Mouse (Mus musculus): ENCODE measurements around the gene Tmem63a. TPM values are rescaled to one million over a fixed set of nuclear protein-coding genes. Genes with fewer than 3 reads are reported as not detected.
A peak's percentile ranks its signal among the peaks of the same experiment; 100 is the strongest.

The Tmem63a gene
- polyA plus RNA-seq, 1 experiment, result 29.6 TPM

- DNase-seq (ENCODE audit: extremely low spot score in 1 of 2, low spot score in 1 of 2), result no peak
These were observed 65.7 kb downstream of the Tmem63a start for GRCm38 (mm10) chr1:181007831-181008230.

GRCm38 (mm10) chr1:181008266-181008665 is 66.1 kb downstream of the Tmem63a start:
- DNase-seq (ENCODE audit: extremely low spot score in 1 of 2, low spot score in 1 of 2), result no peak

GRCm38 (mm10) chr1:181009011-181009590 is 67.0 kb downstream of the Tmem63a start:
- no peak for DNase-seq (ENCODE audit: extremely low spot score in 1 of 2, low spot score in 1 of 2)

- no peak for DNase-seq (ENCODE audit: extremely low spot score in 1 of 2, low spot score in 1 of 2)
These were observed 67.6 kb downstream of the Tmem63a start for GRCm38 (mm10) chr1:181009754-181010153.

GRCm38 (mm10) chr1:181010171-181010932 is 68.2 kb downstream of the Tmem63a start:
- DNase-seq (ENCODE audit: extremely low spot score in 1 of 2, low spot score in 1 of 2), result no peak

GRCm38 (mm10) chr1:181011601-181012000 is 69.5 kb downstream of the Tmem63a start:
- DNase-seq (ENCODE audit: extremely low spot score in 1 of 2, low spot score in 1 of 2), result no peak

DNA sequence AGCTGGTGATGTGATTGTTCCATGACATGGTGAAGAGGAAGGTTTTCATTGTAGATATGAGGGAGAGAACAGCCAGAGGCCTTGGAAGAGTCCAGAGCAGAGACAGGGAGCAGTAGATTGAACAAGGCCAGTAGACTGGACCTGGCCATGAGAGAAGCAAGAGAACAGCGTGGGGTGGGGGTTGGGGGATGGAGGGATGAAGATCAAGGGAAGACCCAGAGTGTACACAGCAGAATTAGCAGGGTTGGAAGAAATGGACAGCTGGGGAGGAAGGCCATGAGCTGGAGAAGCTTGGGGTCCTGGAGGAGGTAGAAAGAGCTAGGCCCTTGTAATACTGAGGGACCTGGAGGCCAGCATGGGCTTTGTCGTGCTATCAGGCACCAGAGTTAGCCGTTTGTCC is 70.3 kb downstream of the Tmem63a start:
- no peak for DNase-seq (ENCODE audit: extremely low spot score in 1 of 2, low spot score in 1 of 2)

GRCm38 (mm10) chr1:181013446-181013845 is 71.3 kb downstream of the Tmem63a start:
- DNase-seq (ENCODE audit: extremely low spot score in 1 of 2, low spot score in 1 of 2), result no peak

DNA sequence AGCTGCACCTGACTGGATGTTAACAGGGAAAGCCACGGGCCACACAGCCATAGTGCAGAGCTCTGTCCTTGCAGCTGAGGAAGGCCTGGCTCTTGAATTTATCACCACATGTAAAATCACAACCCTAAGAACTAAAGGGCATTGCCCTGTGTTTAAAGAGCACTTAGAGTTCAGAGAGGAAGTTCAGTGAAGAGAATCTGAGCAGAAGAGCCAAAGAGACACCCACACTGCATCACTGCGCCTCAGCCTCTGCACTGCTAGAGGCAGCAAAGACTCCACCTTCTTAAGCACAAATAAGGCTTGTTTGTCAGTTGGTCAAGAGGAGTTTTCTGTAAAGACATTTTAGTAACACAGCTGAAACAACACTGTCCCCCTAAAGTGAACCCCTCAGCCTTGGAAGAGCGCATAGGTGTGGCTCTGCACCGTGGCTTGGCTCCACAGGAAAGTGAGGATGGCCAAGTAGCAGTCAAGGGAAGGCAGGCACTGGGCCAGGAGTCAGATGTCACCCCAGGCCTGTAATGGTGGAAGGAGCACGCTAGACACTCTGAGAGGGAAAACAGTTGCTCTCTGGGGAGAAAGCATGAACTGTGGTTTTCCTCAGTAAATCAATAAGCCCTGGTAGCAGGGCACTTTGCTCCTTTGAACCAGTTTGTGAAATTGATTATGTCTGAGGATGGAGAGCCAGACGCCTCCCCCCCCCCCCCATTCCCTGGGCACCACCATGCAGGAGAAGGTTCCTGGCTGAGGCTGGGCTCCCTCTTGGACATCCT is 72.8 kb downstream of the Tmem63a start:
- peak in 1 of 2 experiments; percentile 22 for DNase-seq (ENCODE audit: extremely low spot score in 1 of 2, low spot score in 1 of 2)

DNA sequence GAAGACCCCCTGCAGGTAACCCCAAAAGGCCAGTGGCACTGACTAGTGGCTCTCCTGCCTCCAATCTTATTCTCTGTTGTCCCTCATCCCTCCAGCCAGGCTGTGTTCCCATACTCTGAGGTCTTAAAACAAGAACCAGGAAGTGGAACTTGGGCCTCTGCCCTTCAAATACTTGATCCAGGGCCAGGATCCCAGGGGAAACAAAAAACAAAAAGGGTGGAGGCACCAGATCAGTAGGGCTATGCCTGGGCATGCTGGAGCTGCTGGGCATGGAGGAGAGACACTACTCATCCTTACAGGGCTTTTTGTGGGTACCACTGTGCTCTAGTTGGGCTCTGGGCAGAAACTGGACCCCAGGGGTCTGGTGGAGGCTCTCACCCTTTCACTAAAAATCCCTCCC is 73.4 kb downstream of the Tmem63a start:
- DNase-seq (ENCODE audit: extremely low spot score in 1 of 2, low spot score in 1 of 2), result peak in 1 of 2 experiments; percentile 28

- DNase-seq (ENCODE audit: extremely low spot score in 1 of 2, low spot score in 1 of 2), result no peak
These were observed 73.9 kb downstream of the Tmem63a start for GRCm38 (mm10) chr1:181016045-181016444.

- peak; percentile 69 to 76 for DNase-seq (ENCODE audit: extremely low spot score in 1 of 2, low spot score in 1 of 2)
These were observed 74.5 kb downstream of the Tmem63a start for GRCm38 (mm10) chr1:181016532-181017131.

DNA sequence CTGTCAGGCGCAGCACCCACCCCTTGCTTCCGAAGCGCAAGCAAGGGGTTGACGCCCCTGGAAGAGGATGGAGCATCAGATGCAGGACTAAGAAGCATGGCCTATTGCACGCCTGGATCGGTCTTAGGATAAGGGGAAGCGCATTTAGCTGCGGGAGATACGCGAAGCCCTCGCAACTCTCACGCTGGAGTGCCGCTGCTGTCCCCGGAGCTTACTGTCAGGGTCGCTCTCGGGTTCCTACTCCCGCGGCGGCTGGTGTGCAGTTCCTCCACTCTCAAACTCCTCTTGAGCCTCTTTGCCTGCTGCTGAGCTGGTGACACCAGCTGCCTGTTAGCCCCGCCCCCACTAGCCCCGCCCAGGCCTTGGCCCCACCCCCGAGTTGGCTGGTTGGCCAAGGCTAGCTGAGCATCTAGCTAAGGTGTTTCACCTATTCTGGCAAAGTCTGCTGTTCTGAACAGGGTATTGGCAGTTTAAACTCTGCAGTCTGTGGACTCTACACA is 75.1 kb downstream of the Tmem63a start:
- peak; percentile 67 to 73 for DNase-seq (ENCODE audit: extremely low spot score in 1 of 2, low spot score in 1 of 2)

DNA sequence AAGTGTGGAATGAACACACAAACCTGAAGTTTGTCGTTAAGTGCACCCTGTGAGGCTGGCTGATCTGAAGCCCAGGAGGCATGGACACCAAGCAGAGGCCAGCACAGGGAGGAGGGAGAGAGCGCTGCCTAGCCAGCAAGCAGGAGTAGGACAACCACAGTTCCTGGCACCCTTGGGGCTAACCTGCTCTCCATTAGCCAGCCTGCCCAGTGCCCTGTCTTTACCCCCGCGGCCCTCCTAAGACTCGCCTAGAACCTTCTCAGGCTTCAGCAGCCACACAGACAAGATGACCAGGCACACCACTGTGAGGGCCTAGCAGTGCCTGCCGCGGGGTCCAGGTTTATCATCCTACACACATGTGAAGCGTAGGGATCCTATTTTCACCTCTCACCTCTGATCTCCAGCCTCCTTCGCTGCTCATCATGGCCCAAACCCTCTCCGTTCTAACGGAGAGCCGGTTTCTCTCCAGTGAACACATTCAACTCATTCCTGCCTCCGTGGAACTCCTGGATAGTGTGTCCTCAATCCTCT is 75.8 kb downstream of the Tmem63a start:
- no peak for DNase-seq (ENCODE audit: extremely low spot score in 1 of 2, low spot score in 1 of 2)

DNA sequence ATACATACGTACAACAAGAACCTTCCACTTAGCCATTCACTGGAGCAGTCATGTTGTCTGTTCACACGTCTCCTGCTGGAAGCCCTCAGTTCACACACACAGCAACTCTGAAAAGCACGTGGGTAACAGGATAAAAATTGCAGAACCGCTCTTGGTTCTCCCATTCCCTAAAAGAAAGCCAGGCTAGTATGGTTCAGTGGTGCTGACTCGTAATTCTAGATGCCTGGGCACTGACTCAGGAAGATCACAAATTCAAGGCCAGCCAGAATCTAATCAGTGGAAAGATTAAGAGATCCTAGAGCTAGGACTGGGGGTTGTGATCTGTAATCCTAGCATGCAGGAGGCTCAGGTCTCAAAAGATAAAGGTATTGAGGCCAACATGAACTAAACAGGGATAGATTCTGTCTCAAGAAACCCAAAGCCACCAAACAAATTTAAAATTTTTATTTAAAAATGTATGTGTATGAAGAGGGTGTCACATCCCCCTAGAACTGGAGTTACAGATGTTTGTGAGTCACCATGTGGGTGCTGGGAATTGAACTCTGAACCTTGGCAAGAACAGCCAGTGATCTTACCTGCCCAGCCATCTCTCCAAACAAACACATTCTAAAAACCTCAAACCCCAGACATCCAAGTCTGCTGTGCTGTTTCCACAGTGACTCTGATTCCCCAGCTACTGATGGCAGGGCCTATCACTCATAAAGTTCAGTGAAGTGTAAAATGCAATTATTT is 78.8 kb downstream of the Tmem63a start, which contains the start of gene Ephx1:
TSS of gene Ephx1 (minus strand) at position 149 of the 732 bp plus-strand sequence.
- DNase-seq (ENCODE audit: extremely low spot score in 1 of 2, low spot score in 1 of 2), result no peak

DNA sequence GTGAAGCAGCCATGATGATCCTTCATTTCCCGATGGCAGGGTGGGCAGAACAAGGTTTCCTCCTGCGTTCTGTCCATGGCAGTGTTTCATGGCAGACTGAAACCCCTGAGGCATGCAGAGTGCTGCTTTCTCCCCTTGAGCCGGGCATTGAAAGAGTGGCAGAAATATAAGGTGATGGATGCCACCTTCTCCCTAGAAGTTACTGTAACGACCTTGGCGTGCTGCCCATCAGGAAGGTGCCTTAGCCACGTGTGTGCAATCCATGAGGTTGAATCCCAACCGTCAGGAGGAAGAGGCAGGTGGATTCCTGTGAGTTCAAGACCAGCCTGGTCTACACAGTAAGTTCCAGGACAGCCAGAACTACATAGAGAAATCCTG is 79.3 kb downstream of the Tmem63a start:
- no peak for DNase-seq (ENCODE audit: extremely low spot score in 1 of 2, low spot score in 1 of 2)

- peak; percentile 26 to 77 for DNase-seq (ENCODE audit: extremely low spot score in 1 of 2, low spot score in 1 of 2)
These were observed 80.1 kb downstream of the Tmem63a start for GRCm38 (mm10) chr1:181022265-181022664.

All from frontal cortex, adult 2 months (tissue).